ENCODE assay signal across 8 mouse cellular contexts in the genomic region with DNA sequence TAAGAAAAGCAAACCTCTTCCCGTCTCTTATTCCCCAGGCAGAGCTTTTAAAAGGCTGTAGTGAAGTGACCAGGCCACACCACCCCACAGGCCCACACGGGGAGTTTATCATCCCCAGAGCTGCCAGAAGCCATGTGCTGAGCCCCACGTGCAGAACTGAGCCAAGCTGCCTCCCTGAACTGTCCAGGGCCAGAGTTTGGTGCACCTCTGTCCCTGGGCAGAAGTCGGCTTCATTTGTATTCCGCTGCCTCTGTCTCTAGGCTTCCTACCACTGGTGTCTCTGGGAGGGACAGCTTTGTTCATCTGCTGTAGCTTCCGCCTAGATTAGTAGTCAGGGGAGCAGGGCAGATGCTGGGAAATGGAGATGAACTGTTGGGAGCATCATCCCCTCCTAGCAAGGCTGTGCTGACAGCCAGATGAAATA.
DNase-seq lines count a peak whose midpoint lies in the region; ATAC-seq lines count a peak whose summit lies in the region.

No protein-coding gene starts in this region.

- H3K9me3 ChIP-seq in kidney, embryonic 14.5 days (ENCODE audit: control insufficient read depth, low read length): no peaks in the 10 kb centered on the region
- H3K9me3 ChIP-seq in embryonic facial prominence, embryonic 14.5 days (ENCODE audit: control insufficient read depth, low read length): no peaks in the 10 kb centered on the region
- no peaks in the 10 kb centered on the region for H3K9me3 ChIP-seq in hindbrain, embryonic 10.5 days
- no peaks in the 10 kb centered on the region for H3K9me3 ChIP-seq in midbrain, embryonic 14.5 days (ENCODE audit: control insufficient read depth, low read length)

- H3K27ac ChIP-seq in kidney, embryonic 14.5 days (ENCODE audit: low read depth, low read length): peak overlapping the region; percentile 83
- H3K27ac ChIP-seq in embryonic facial prominence, embryonic 14.5 days (replicated peaks; ENCODE audit: low read depth, low read length): peak overlapping the region; percentile 87
- peak overlapping the region; percentile 95 for H3K27ac ChIP-seq in hindbrain, embryonic 10.5 days
- H3K27ac ChIP-seq in midbrain, embryonic 14.5 days (replicated peaks; ENCODE audit: low read depth, low read length): peak overlapping the region; percentile 100

- no peak overlapping the region for H3K4me2 ChIP-seq in kidney, embryonic 14.5 days (replicated peaks; ENCODE audit: low read depth, low read length)
- H3K4me2 ChIP-seq in embryonic facial prominence, embryonic 14.5 days (ENCODE audit: low read depth, low read length): no peak overlapping the region
- H3K4me2 ChIP-seq in midbrain, embryonic 14.5 days (ENCODE audit: low read length): peak overlapping the region; percentile 11; the same call in 1 of the 2 replicates

- ATAC-seq in kidney, embryonic 14.5 days (ENCODE audit: low FRiP score, low TSS enrichment): peak; percentile 45; the same call in 1 of the 2 replicates
- ATAC-seq in embryonic facial prominence, embryonic 14.5 days (ENCODE audit: low read depth): 0 out of 2 replicates have a peak, but pooled peaks have one; percentile 10
- ATAC-seq in midbrain, embryonic 14.5 days (ENCODE audit: low FRiP score, low TSS enrichment): peak; percentile 71
- ATAC-seq in granulocyte monocyte progenitor cell, adult 5-6 weeks (replicated peaks; ENCODE audit: poor library complexity, severe bottlenecking): no peak

- no peaks in the 10 kb centered on the region for H3K27me3 ChIP-seq in kidney, embryonic 14.5 days (ENCODE audit: control insufficient read depth, insufficient read depth, low read length)
- no peaks in the 10 kb centered on the region for H3K27me3 ChIP-seq in embryonic facial prominence, embryonic 14.5 days (replicated peaks; ENCODE audit: control insufficient read depth, insufficient read depth, low read length)
- no peaks in the 10 kb centered on the region for H3K27me3 ChIP-seq in hindbrain, embryonic 10.5 days (ENCODE audit: insufficient read depth, poor library complexity, severe bottlenecking)
- no peaks in the 10 kb centered on the region for H3K27me3 ChIP-seq in midbrain, embryonic 14.5 days (ENCODE audit: control insufficient read depth, insufficient read depth, low read length)

- WGBS in kidney, embryonic 14.5 days: 40% methylated on average over 6 of the region's 6 CpGs
- WGBS in embryonic facial prominence, embryonic 14.5 days: 41% methylated on average over 6 of the region's 6 CpGs
- 21% methylated on average over 6 of the region's 6 CpGs for WGBS in hindbrain, embryonic 10.5 days
- under 1% methylated on average over 6 of the region's 6 CpGs for WGBS in midbrain, embryonic 14.5 days

- H3K36me3 ChIP-seq in kidney, embryonic 14.5 days (ENCODE audit: control insufficient read depth, insufficient read depth, low read length): no peaks in the 10 kb centered on the region
- H3K36me3 ChIP-seq in embryonic facial prominence, embryonic 14.5 days (ENCODE audit: control insufficient read depth, insufficient read depth, low read length): 0 out of 2 replicates have a peak, but pooled peaks cover 4% of the 10 kb centered on the region
- H3K36me3 ChIP-seq in hindbrain, embryonic 10.5 days: peaks cover 46% of the 10 kb centered on the region
- peaks cover 16% of the 10 kb centered on the region for H3K36me3 ChIP-seq in midbrain, embryonic 14.5 days (ENCODE audit: control insufficient read depth, insufficient read depth, low read length)

- peaks cover 26% of the 10 kb centered on the region for H3K4me1 ChIP-seq in kidney, embryonic 14.5 days (ENCODE audit: control insufficient read depth, insufficient read depth, low read length)
- peaks cover 64% of the 10 kb centered on the region for H3K4me1 ChIP-seq in embryonic facial prominence, embryonic 14.5 days (ENCODE audit: control insufficient read depth, insufficient read depth, low read length)
- H3K4me1 ChIP-seq in hindbrain, embryonic 10.5 days (replicated peaks): peaks cover 73% of the 10 kb centered on the region
- H3K4me1 ChIP-seq in midbrain, embryonic 14.5 days (ENCODE audit: control insufficient read depth, insufficient read depth, low read length): peaks cover 65% of the 10 kb centered on the region

- no peak for DNase-seq in kidney, adult 9 months
- DNase-seq in embryonic facial prominence, embryonic 14.5 days (ENCODE audit: low spot score): no peak
- peak; percentile 59 for DNase-seq in hindbrain, embryonic 10.5 days (ENCODE audit: low spot score)
- peak; percentile 77 for DNase-seq in midbrain, embryonic 14.5 days
- DNase-seq in frontal cortex, postnatal 25 days (ENCODE audit: low spot score in 2 of 2): no peak
- DNase-seq in spleen, postnatal 36 days (ENCODE audit: low spot score in 2 of 2): no peak

- no peak overlapping the region for H3K4me3 ChIP-seq in kidney, embryonic 14.5 days (ENCODE audit: low read length)
- no peak overlapping the region for H3K4me3 ChIP-seq in embryonic facial prominence, embryonic 14.5 days (ENCODE audit: low read depth, low read length)
- H3K4me3 ChIP-seq in hindbrain, embryonic 10.5 days: no peak overlapping the region
- no peak overlapping the region for H3K4me3 ChIP-seq in midbrain, embryonic 14.5 days (replicated peaks; ENCODE audit: low read depth, low read length)

- H3K9ac ChIP-seq in kidney, embryonic 14.5 days (ENCODE audit: low read depth, low read length): peak overlapping the region; percentile 48; the same call in 1 of the 2 replicates
- H3K9ac ChIP-seq in embryonic facial prominence, embryonic 14.5 days (ENCODE audit: low read depth, low read length): no peak overlapping the region
- peak overlapping the region; percentile 50; the same call in 1 of the 2 replicates for H3K9ac ChIP-seq in midbrain, embryonic 14.5 days (replicated peaks; ENCODE audit: low read length)

Comparison
In these comparisons a context has a peak if more than half of its experiments do, and no peak if none do; other contexts are left out.
1. DNase-seq: peak in hindbrain, embryonic 10.5 days (single experiment) and midbrain, embryonic 14.5 days (single experiment); none in kidney, adult 9 months (single experiment), embryonic facial prominence, embryonic 14.5 days (single experiment), frontal cortex, postnatal 25 days (0 of 2) and spleen, postnatal 36 days (0 of 2).
2. Peak in every context shown above with its lines, with median percentiles within 50 percentile points of each other: H3K27ac ChIP-seq.